Mouse (Mus musculus) ovary, postnatal 10 days (tissue): ENCODE results near the gene Kcnn4.

ENCODE experiments used
- DNase-seq: peaks from one replicate; pipeline ENCODE4 v3.0.0; 2022; ENCODE audit warnings: low spot score

Gene Kcnn4

GRCm38 (mm10) chr7:24366716-24367632, 3.1 kb upstream of the Kcnn4 start:
- DNase-seq, result no peak

- no peak for DNase-seq
These were observed 1.8 kb upstream of the Kcnn4 start for GRCm38 (mm10) chr7:24368226-24368625.

GRCm38 (mm10) chr7:24368946-24369345, 1.1 kb upstream of the Kcnn4 start:
- no peak for DNase-seq

GRCm38 (mm10) chr7:24371012-24371808, 1.1 kb downstream of the Kcnn4 start:
- no peak for DNase-seq

- no peak for DNase-seq
These were observed 1.7 kb downstream of the Kcnn4 start for GRCm38 (mm10) chr7:24371809-24372145.

- DNase-seq, result no peak
These were observed 2.2 kb downstream of the Kcnn4 start for GRCm38 (mm10) chr7:24372300-24372699.

GRCm38 (mm10) chr7:24372786-24373185, 2.7 kb downstream of the Kcnn4 start:
- no peak for DNase-seq

GRCm38 (mm10) chr7:24373538-24374379, 3.7 kb downstream of the Kcnn4 start:
- no peak for DNase-seq

- DNase-seq, result no peak
These were observed 6.4 kb downstream of the Kcnn4 start for GRCm38 (mm10) chr7:24376456-24376855.

- DNase-seq, result peak; percentile 24
These were observed 7.2 kb downstream of the Kcnn4 start for GRCm38 (mm10) chr7:24377091-24377865.

GRCm38 (mm10) chr7:24378049-24378701, 8.1 kb downstream of the Kcnn4 start:
- no peak for DNase-seq

GRCm38 (mm10) chr7:24379934-24380333, 9.9 kb downstream of the Kcnn4 start:
- no peak for DNase-seq

GRCm38 (mm10) chr7:24380370-24380769, 10.3 kb downstream of the Kcnn4 start:
- no peak for DNase-seq

GRCm38 (mm10) chr7:24382730-24383372, 12.8 kb downstream of the Kcnn4 start:
- DNase-seq, result no peak

- no peak for DNase-seq
These were observed 14.0 kb downstream of the Kcnn4 start for GRCm38 (mm10) chr7:24384070-24384469.

- no peak for DNase-seq
These were observed 14.8 kb downstream of the Kcnn4 start for GRCm38 (mm10) chr7:24384827-24385226.

- no peak for DNase-seq
These were observed 17.0 kb downstream of the Kcnn4 start for GRCm38 (mm10) chr7:24387059-24387556.

- DNase-seq, result no peak
These were observed 19.6 kb downstream of the Kcnn4 start for GRCm38 (mm10) chr7:24389516-24390187.

- no peak for DNase-seq
These were observed 20.4 kb downstream of the Kcnn4 start for GRCm38 (mm10) chr7:24390512-24390911.

- no peak for DNase-seq
These were observed 21.0 kb downstream of the Kcnn4 start for GRCm38 (mm10) chr7:24391077-24391476.
